Mouse (Mus musculus): ENCODE data around the gene 4930512M02Rik.
"Not testable (repeated sequence)": the region's sequence is repeated elsewhere in the genome, so short reads cannot be mapped to it uniquely, and the experiment has no call there.

Gene 4930512M02Rik

GRCm38 (mm10) chr11:11627735-11628134 lies at the start of gene 4930512M02Rik:
4930512M02Rik (minus strand) TSS chr11:11627835.
- DNase-seq (ENCODE audit: low spot score in 2 of 2), result not testable (repeated sequence)

DNA sequence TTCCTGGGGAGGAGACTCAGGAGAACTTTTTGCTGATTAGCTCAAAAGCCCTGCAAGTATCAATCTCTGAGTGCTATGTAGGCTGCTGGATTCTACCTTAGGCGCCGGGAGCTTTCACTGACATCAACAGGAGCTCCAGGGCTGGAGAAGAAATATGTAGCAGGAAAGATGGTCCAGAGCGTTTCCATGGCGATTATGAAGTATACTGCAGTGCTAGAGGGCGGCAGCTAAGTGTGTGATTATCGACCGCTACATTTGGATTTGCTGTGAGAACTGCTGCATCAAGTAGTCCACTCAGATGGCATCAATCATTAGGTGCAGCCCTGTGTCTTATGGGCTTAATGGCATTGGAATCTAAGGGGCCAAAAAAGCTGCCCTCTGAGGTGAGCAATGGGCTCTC lies 49.5 kb upstream of the 4930512M02Rik start:
- no peak for DNase-seq (ENCODE audit: low spot score in 2 of 2)

GRCm38 (mm10) chr11:11676068-11676741 lies 48.6 kb upstream of the 4930512M02Rik start:
- DNase-seq (ENCODE audit: low spot score in 2 of 2), result no peak

DNA sequence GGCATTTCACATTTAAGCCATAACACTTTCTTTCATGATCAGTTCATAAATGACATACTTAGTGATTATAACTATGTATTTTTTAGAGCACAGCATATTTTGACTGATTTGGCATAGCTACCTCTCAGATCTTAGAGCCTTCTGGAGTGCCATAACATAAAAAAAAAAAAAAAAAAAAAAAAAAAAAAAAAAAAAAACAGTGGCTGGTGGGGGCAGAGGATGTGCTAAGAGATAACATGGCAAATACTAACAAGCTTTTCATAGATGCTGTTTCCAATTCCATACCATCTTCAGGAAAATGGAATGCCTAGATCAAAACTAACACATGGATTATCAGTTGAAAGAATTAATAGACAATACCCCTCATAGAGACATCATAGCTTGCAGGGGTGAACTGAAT lies 47.4 kb upstream of the 4930512M02Rik start:
- no peak for DNase-seq (ENCODE audit: low spot score in 2 of 2)

GRCm38 (mm10) chr11:11672974-11673373 lies 45.3 kb upstream of the 4930512M02Rik start:
- DNase-seq (ENCODE audit: low spot score in 2 of 2), result no peak

GRCm38 (mm10) chr11:11667922-11668290 lies 40.3 kb upstream of the 4930512M02Rik start:
- no peak for DNase-seq (ENCODE audit: low spot score in 2 of 2)

DNA sequence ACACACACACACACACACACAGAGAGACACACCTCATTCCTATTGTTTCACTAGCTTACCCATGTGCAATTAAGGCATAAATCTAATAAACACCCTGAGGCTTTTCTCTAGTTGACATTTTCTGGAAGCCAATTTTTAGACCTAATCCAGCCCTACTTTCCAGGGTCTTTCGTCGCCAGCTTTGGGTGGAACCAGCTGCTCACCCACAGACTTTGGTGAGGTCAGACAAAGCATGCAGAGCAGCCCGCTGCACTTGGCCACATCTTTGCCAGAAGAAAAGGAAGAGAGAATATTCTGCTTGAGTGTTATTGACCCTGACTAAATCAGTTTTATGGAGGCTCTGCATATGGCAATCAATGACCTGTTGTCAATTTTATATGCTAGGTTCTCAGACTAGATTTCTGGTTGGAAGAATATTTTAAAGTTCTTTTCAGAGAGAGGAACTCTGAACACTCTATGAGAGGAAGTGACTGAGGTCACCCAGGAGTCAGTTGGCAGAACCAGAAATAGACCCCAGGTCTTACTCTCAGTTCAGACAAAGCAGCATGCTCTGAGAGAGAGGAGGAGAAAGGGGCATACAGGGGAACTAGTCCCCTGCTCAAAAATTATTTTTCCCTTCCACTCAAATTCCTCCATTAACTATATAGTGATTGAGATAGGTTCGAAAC lies 39.8 kb upstream of the 4930512M02Rik start:
- DNase-seq (ENCODE audit: low spot score in 2 of 2), result no peak

DNA sequence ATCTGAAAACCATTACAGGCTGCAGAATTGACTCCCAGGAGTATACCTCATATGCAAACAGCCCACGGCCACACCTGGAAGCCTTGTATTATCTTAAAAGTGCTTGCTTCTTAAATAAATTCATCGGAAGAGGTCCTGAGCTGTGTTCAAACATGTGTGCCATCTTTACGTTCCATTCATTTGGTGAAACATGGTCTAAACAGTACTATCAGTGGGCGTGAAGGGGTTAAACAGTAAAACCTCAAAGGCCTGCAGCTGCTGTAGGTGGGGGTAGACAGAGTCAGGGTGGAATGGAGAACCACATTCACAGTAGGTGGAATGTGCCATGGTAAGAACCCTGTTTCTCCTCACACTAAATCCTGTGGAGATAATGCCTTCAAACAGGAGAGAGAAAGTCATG lies 33.0 kb upstream of the 4930512M02Rik start:
- no peak for DNase-seq (ENCODE audit: low spot score in 2 of 2)

GRCm38 (mm10) chr11:11658834-11659233 lies 31.2 kb upstream of the 4930512M02Rik start:
- no peak for DNase-seq (ENCODE audit: low spot score in 2 of 2)

- DNase-seq (ENCODE audit: low spot score in 2 of 2), result no peak
These were observed 30.0 kb upstream of the 4930512M02Rik start for GRCm38 (mm10) chr11:11657634-11658033.

DNA sequence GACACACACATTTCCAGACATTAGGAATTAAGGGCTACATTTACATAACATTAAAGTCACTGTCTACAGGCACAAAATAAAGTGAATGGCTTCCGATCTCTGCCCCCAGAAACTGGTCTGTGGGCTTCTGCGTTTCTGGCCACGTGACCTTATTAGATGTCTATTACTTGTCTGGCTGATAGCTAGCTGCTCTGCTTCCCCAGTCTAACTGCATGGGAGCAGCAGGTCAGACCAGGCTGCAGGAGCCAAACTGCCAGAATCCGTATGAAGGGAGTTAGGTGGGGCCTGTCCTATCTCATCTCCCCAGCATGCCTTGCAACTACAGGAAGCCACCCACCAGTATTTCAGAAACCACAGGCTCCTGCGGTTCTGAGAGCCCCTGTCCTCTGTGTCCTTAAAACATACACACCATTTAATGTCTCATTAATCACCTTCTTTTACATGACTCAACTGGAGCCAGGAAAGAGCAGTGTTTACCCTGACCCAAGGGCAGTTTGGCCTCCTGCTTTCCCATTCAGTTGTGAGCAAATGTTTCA lies 29.4 kb upstream of the 4930512M02Rik start:
- no peak for DNase-seq (ENCODE audit: low spot score in 2 of 2)

DNA sequence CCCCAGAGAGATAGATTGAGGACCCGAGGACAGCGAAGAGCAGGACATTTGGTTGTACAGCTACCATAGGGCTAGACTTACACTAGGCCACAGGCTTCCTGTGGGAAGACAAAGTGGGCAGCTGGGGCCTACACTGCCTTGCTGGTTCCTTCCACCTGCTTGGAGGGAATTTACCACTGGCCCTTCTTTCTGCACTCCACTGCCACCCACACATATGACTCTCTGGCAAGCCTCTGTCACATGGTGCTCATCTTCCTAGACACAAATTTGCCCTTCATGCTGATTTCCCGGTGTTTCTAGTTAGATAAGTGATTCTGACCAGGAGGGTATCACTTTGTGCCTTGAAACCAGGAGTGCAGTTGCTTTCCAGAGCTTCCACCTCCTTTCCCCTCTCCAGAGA lies 28.8 kb upstream of the 4930512M02Rik start:
- DNase-seq (ENCODE audit: low spot score in 2 of 2), result no peak

GRCm38 (mm10) chr11:11644303-11644702 lies 16.7 kb upstream of the 4930512M02Rik start:
- no peak for DNase-seq (ENCODE audit: low spot score in 2 of 2)

GRCm38 (mm10) chr11:11624073-11624705 lies 3.4 kb downstream of the 4930512M02Rik start:
- no peak for DNase-seq (ENCODE audit: low spot score in 2 of 2)

DNA sequence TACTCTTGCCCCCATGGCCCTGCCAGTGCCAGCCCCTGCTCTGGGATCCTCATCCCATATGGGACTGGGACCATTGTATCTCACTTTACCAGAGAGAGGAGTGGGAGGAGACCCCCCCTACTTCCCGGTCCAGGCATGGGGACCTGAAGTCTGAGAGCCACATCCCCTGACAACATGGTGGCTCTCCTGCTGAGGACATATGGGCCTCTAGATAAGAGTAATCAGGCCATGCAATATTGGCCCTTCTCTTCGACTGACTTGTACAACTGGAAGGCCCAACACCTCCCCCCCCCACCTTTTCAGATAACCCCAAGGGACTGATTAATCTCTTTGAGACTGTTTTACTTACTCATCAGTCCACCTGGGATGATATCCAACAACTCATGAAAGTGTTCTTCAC lies 18.4 kb downstream of the 4930512M02Rik start:
- DNase-seq (ENCODE audit: low spot score in 2 of 2), result no peak

DNA sequence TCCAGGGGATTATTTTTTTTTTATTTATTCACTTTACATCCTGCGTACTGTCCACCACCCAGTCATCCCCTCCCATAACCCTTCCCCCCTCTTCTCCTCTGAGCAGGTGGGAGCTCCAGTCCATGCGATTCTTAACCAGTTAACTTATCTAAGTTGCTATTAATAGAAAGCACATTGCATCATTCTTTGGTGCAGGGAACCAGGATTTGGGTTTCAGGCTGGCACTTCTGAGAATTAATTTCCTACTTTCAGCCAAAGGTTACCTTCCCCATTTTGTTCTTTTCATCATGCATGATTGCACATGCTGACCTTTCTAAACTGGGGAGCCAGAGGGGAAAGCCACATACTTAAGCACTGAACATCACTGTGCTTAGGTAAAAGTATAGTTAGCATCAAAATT lies 40.3 kb downstream of the 4930512M02Rik start:
- DNase-seq (ENCODE audit: low spot score in 2 of 2), result no peak

DNA sequence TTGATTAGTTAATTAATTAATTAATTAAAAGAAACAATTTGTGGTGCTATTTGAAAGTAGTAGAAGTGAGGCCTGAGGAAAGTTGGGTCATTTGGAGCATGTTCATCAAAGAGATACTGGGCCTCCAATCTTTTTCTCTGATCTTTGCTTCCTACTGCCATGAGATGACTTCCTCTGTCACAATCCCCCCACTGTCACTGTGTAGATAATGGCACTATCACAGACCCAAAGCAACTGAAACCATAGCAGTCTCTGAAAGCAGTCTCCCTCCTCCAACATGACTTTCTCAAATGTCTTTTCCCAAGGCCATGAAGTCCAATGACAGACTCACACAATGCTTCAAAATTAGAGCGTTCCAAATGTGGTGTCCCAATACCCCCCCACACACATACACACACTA lies 41.2 kb downstream of the 4930512M02Rik start:
- DNase-seq (ENCODE audit: low spot score in 2 of 2), result no peak

DNA sequence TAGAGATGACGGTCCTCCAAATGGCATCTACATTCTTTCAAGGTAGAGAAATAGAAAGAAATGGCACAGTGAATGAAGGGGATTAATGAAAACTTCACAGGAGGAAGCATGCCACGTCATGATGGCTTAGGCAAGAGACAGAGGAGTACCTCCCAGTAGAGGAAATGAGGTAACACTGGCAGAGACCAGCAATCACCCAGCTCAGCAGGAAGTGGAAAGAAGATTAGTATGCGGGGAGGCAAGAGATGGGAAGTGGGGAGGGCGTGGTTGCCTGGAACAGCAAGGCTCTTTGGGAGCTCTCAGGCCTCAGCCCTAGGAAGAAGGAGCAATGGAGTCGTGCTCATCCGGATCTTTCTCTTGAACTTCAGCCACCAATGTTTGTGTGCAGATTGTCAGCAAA lies 53.9 kb downstream of the 4930512M02Rik start:
- no peak for DNase-seq (ENCODE audit: low spot score in 2 of 2)

- DNase-seq (ENCODE audit: low spot score in 2 of 2), result no peak
These were observed 56.9 kb downstream of the 4930512M02Rik start for GRCm38 (mm10) chr11:11570747-11571146.

DNA sequence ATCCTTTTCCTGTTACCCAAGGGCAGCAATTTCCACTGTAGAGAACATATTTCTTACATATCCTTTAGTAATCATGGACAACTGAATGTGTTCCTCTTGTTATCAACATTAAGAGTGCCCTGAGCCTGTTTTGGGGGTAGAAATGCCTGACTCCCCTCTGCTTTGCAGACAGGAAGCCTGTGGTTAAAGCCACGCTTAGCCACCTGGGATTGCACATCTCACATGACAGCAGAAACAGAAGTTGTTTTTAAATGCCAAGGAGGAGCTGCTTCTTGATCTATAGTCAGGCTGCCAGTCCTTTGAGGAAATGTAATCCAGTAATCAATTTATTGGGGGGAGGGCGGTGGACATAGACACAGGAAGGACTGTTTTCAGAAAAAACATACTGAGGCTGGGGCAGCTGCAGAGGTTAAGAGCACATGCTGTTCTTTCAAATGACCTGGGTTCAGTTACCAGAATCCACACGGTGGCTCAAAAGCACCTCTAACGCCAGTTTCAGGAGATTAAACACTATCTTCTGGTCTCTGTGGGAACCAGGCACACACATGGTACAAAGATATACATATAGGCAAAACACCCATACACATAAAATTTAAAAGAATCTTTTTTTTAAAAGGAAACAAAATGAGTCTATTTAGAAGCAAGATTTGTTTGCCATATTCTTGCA lies 58.0 kb downstream of the 4930512M02Rik start:
- DNase-seq (ENCODE audit: low spot score in 2 of 2), result no peak

DNA sequence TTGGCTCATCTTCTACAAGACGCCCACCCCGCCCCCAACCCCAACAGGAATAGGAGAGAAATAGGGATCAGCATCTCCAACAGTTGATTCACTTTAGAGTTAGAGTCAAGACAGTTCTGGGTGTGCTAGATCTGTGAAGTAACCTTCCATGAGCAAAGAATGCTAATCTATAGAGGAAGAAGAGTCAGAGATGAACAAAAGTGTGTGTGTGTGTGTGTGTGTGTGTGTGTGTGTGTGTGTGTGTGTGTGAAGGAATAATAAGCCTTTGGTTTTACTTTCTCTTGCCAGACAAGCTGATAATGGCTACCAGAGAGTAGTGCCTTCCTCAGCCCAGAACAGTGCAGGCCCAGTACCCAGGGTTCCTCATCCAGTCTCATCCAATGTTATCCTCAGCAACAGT lies 59.6 kb downstream of the 4930512M02Rik start:
- no peak for DNase-seq (ENCODE audit: low spot score in 2 of 2)

DNA sequence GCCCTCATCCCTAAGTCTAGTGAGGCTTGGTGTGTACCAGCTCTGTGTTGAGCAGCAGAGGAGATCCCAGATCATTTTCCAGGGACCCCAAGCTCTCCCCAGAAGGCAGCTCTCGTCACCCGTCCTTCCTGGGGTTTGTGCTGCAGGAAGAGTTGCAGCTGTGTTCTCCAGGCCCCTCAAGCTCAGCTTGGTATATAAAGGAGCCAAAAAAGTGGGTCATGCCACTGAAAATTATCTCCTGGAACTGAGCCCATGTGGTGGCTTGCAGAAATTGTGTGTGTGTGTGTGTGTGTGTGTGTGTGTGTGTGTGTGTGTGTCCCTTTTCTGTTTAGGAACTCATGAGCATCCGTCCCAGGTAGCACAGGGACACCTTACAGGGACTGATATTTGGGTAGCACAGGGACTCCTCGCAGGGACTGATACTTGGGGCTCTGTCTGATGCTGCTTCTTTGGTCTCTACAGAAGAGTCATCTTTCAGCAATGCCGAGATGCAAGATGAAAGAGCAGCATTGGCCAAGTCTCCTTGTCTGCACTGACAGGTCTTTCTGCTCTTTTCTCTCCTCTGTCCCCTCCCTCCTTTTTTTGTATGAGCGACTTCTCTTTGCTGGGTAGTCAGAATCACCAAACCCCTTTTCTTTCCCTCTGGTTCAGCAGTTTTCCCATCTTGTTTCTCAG lies 62.4 kb downstream of the 4930512M02Rik start:
- no peak for DNase-seq (ENCODE audit: low spot score in 2 of 2)

Data from frontal cortex, postnatal 14 days (tissue).